Comparison of ENCODE assay signal across 13 mouse cellular contexts in the genomic region with DNA sequence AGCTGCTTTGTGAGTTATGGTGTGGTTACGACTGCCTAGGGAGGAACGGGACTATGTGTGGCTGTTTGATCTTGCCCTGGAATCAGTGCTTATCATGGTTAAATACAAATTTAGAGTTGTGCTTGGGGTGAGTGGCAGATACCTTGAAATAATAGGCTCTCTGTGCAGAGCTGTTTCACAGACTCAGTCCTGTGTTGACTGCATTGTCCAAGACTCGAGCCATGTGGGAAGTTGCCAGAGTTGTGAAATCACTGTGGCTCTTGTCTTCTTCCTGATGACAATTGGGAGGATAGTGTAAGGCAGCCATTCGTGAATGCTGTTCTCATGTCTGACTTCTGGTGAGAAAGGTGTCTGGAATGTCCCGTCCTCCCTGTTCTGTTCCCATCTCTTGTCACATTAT.
DNase-seq lines count a peak whose midpoint lies in the region.
"Had no signal": no experiment of that assay in that cellular context is flagged by ENCODE, and none has a peak within 500 bp of the region (broad histone marks: within the 10 kb centered on the region; RNA-seq: fewer than 3 reads in every experiment).

No protein-coding gene starts in this region.

- H3K4me1 ChIP-seq in heart, embryonic 10.5 days: peaks cover 14% of the 10 kb centered on the region; the same call in 1 of the 2 replicates
- H3K4me1 ChIP-seq: embryonic facial prominence, embryonic 12.5 days; hindbrain, embryonic 15.5 days; midbrain, embryonic 15.5 days had no signal

- no peak overlapping the region for H3K27ac ChIP-seq in heart, embryonic 10.5 days
- H3K27ac ChIP-seq: embryonic facial prominence, embryonic 12.5 days; hindbrain, embryonic 15.5 days; midbrain, embryonic 15.5 days had no signal

- H3K4me3 ChIP-seq in heart, embryonic 10.5 days: no peak overlapping the region
- H3K4me3 ChIP-seq: embryonic facial prominence, embryonic 12.5 days; hindbrain, embryonic 15.5 days; midbrain, embryonic 15.5 days had no signal

- no peaks in the 10 kb centered on the region for H3K9me3 ChIP-seq in heart, embryonic 10.5 days
- H3K9me3 ChIP-seq: embryonic facial prominence, embryonic 12.5 days; hindbrain, embryonic 15.5 days; midbrain, embryonic 15.5 days had no signal

- 0 out of 2 replicates have a peak, but pooled peaks cover 2% of the 10 kb centered on the region for H3K36me3 ChIP-seq in heart, embryonic 10.5 days
- H3K36me3 ChIP-seq: embryonic facial prominence, embryonic 12.5 days; hindbrain, embryonic 15.5 days; midbrain, embryonic 15.5 days had no signal

- 53% methylated on average over 5 of the region's 5 CpGs for WGBS in heart, embryonic 10.5 days

- H3K27me3 ChIP-seq in heart, embryonic 10.5 days (ENCODE audit: insufficient read depth, poor library complexity, severe bottlenecking): no peaks in the 10 kb centered on the region
- H3K27me3 ChIP-seq: CH12.LX; embryonic facial prominence, embryonic 12.5 days; hindbrain, embryonic 15.5 days; midbrain, embryonic 15.5 days had no signal

- DNase-seq in heart, adult 11 months: peak; percentile 94
- no peak for DNase-seq in heart, embryonic 10.5 days (ENCODE audit: low spot score)
- peak; percentile 27 for DNase-seq in 3134 (ENCODE audit: extremely low read depth, insufficient read length, low spot score)
- peak; percentile 78 for DNase-seq in fat pad, adult 2 months (ENCODE audit: extremely low read depth, low read depth, low spot score)
- DNase-seq in heart, postnatal 10 days: peak; percentile 70 to 73
- DNase-seq in cerebellum, postnatal 25 days: no peak
- DNase-seq in kidney, postnatal 36 days: no peak
- no peak for DNase-seq in right cerebral cortex, adult 18-20 months
- DNase-seq: right cerebral cortex, postnatal 14 days had no signal

- intact Hi-C loops in heart, postnatal 10 days (cut with DNase I): loop anchor here (5.0 kb wide), 1 partner anchor 103 kb away; no protein-coding TSS in a partner anchor

Comparison
In these comparisons a context has a peak if more than half of its experiments do, and no peak if none do; other contexts are left out.
1. DNase-seq: peak in heart, adult 11 months (single experiment), 3134 (single experiment), fat pad, adult 2 months (single experiment) and heart, postnatal 10 days (2 of 2); none in heart, embryonic 10.5 days (single experiment), cerebellum, postnatal 25 days (0 of 2), kidney, postnatal 36 days (0 of 2) and right cerebral cortex, adult 18-20 months (single experiment).